Comparison of ENCODE assay signal across 13 mouse cellular contexts in genomic region chr19:46481352-46481751, GRCm38 (mm10). TPM values are rescaled to one million over a fixed set of nuclear protein-coding genes. Genes with fewer than 3 reads are reported as not detected.
DNase-seq lines count a peak whose midpoint lies in the region; ATAC-seq lines count a peak whose summit lies in the region.
"Had no signal": no experiment of that assay in that cellular context is flagged by ENCODE, and none has a peak within 500 bp of the region (broad histone marks: within the 10 kb centered on the region; RNA-seq: fewer than 3 reads in every experiment).

No protein-coding gene starts in this region.

- H3K9ac ChIP-seq in kidney, embryonic 14.5 days (ENCODE audit: low read depth, low read length): no peak overlapping the region
- H3K9ac ChIP-seq in embryonic facial prominence, embryonic 11.5 days (replicated peaks; ENCODE audit: low read length): no peak overlapping the region
- no peak overlapping the region for H3K9ac ChIP-seq in embryonic facial prominence, embryonic 15.5 days
- no peak overlapping the region for H3K9ac ChIP-seq in midbrain, embryonic 14.5 days (replicated peaks; ENCODE audit: low read length)

- H3K27me3 ChIP-seq in kidney, embryonic 14.5 days (ENCODE audit: control insufficient read depth, insufficient read depth, low read length): no peaks in the 10 kb centered on the region
- no peaks in the 10 kb centered on the region for H3K27me3 ChIP-seq in embryonic facial prominence, embryonic 11.5 days (ENCODE audit: control insufficient read depth, insufficient read depth, low read length)
- no peaks in the 10 kb centered on the region for H3K27me3 ChIP-seq in embryonic facial prominence, embryonic 15.5 days
- H3K27me3 ChIP-seq in midbrain, embryonic 14.5 days (ENCODE audit: control insufficient read depth, insufficient read depth, low read length): no peaks in the 10 kb centered on the region
- H3K27me3 ChIP-seq: Patski had no signal

- ATAC-seq in kidney, embryonic 14.5 days (ENCODE audit: low FRiP score, low TSS enrichment): no peak
- no peak for ATAC-seq in embryonic facial prominence, embryonic 11.5 days (replicated peaks; ENCODE audit: insufficient number of reproducible peaks, low FRiP score, low TSS enrichment, low read depth)
- ATAC-seq in embryonic facial prominence, embryonic 15.5 days (ENCODE audit: insufficient number of reproducible peaks, low FRiP score, low TSS enrichment, low read depth): no peak
- no peak for ATAC-seq in midbrain, embryonic 14.5 days (ENCODE audit: low FRiP score, low TSS enrichment)
- ATAC-seq: Patski had no signal

- H3K36me3 ChIP-seq in kidney, embryonic 14.5 days (ENCODE audit: control insufficient read depth, insufficient read depth, low read length): peaks cover 21% of the 10 kb centered on the region
- peaks cover 3% of the 10 kb centered on the region; the same call in 1 of the 2 replicates for H3K36me3 ChIP-seq in embryonic facial prominence, embryonic 11.5 days (replicated peaks; ENCODE audit: control insufficient read depth, insufficient read depth, low read depth, low read length)
- peaks cover 27% of the 10 kb centered on the region; the same call in 1 of the 2 replicates for H3K36me3 ChIP-seq in embryonic facial prominence, embryonic 15.5 days
- H3K36me3 ChIP-seq in midbrain, embryonic 14.5 days (ENCODE audit: control insufficient read depth, insufficient read depth, low read length): peaks cover 35% of the 10 kb centered on the region

- H3K4me1 ChIP-seq in kidney, embryonic 14.5 days (ENCODE audit: control insufficient read depth, insufficient read depth, low read length): peaks cover 78% of the 10 kb centered on the region
- H3K4me1 ChIP-seq in embryonic facial prominence, embryonic 11.5 days (ENCODE audit: control insufficient read depth, insufficient read depth, low read length): peaks cover 10% of the 10 kb centered on the region; the same call in 1 of the 2 replicates
- H3K4me1 ChIP-seq in embryonic facial prominence, embryonic 15.5 days: peaks cover 90% of the 10 kb centered on the region
- H3K4me1 ChIP-seq in midbrain, embryonic 14.5 days (ENCODE audit: control insufficient read depth, insufficient read depth, low read length): peaks cover 21% of the 10 kb centered on the region

- no peak overlapping the region for H3K4me2 ChIP-seq in kidney, embryonic 14.5 days (replicated peaks; ENCODE audit: low read depth, low read length)
- H3K4me2 ChIP-seq in embryonic facial prominence, embryonic 11.5 days (ENCODE audit: low read depth, low read length): no peak overlapping the region
- no peak overlapping the region for H3K4me2 ChIP-seq in embryonic facial prominence, embryonic 15.5 days (replicated peaks)
- no peak overlapping the region for H3K4me2 ChIP-seq in midbrain, embryonic 14.5 days (ENCODE audit: low read length)

- DNase-seq in kidney, adult 9 months: no peak
- peak; percentile 15 for DNase-seq in embryonic facial prominence, embryonic 11.5 days (ENCODE audit: low spot score)
- DNase-seq in midbrain, embryonic 14.5 days: peak; percentile 30
- DNase-seq in right cerebral cortex, adult 2 months (ENCODE audit: low spot score in 2 of 2): no peak
- no peak for DNase-seq in ovary, postnatal 36 days (ENCODE audit: low spot score)
- DNase-seq: cerebellum, postnatal 36 days; heart, postnatal 10 days; kidney, adult 18-20 months; right cerebral cortex, adult 18-20 months had no signal

- H3K9me3 ChIP-seq in kidney, embryonic 14.5 days (ENCODE audit: control insufficient read depth, low read length): no peaks in the 10 kb centered on the region; the same call in 1 of the 2 replicates
- H3K9me3 ChIP-seq in embryonic facial prominence, embryonic 11.5 days (replicated peaks; ENCODE audit: control insufficient read depth, low read length): no peaks in the 10 kb centered on the region
- H3K9me3 ChIP-seq in embryonic facial prominence, embryonic 15.5 days (replicated peaks): no peaks in the 10 kb centered on the region
- no peaks in the 10 kb centered on the region for H3K9me3 ChIP-seq in midbrain, embryonic 14.5 days (ENCODE audit: control insufficient read depth, low read length)

- H3K27ac ChIP-seq in kidney, embryonic 14.5 days (ENCODE audit: low read depth, low read length): peak overlapping the region; percentile 37; the same call in 1 of the 2 replicates
- H3K27ac ChIP-seq in embryonic facial prominence, embryonic 11.5 days (replicated peaks; ENCODE audit: low read depth, low read length): no peak overlapping the region
- H3K27ac ChIP-seq in embryonic facial prominence, embryonic 15.5 days (replicated peaks): peak overlapping the region; percentile 60; the same call in 1 of the 2 replicates
- peak overlapping the region; percentile 71 for H3K27ac ChIP-seq in midbrain, embryonic 14.5 days (replicated peaks; ENCODE audit: low read depth, low read length)
- H3K27ac ChIP-seq: macrophage had no signal

- WGBS in kidney, embryonic 14.5 days: 33% methylated on average over 3 of the region's 3 CpGs
- 21% methylated on average over 3 of the region's 3 CpGs for WGBS in embryonic facial prominence, embryonic 11.5 days
- WGBS in embryonic facial prominence, embryonic 15.5 days: 24% methylated on average over 3 of the region's 3 CpGs
- WGBS in midbrain, embryonic 14.5 days: 3% methylated on average over 3 of the region's 3 CpGs

- no peak overlapping the region for H3K4me3 ChIP-seq in kidney, embryonic 14.5 days (ENCODE audit: low read length)
- no peak overlapping the region for H3K4me3 ChIP-seq in embryonic facial prominence, embryonic 11.5 days (ENCODE audit: low read depth, low read length)
- H3K4me3 ChIP-seq in embryonic facial prominence, embryonic 15.5 days (replicated peaks): no peak overlapping the region
- H3K4me3 ChIP-seq in midbrain, embryonic 14.5 days (replicated peaks; ENCODE audit: low read depth, low read length): no peak overlapping the region

RNA-seq across cellular contexts. Expression of gene Trim8, which starts 20.1 kb away (rescaled TPM):
- 28.3 and 35.6 TPM in 2 replicates for polyA plus RNA-seq in kidney, embryonic 14.5 days (2014; fragmentation: Nextera tagmentation; extraction: Ambion mirVana)
- 17.8 and 18.6 TPM in 2 replicates for polyA plus RNA-seq in embryonic facial prominence, embryonic 11.5 days (2014; fragmentation: Nextera tagmentation; extraction: Ambion mirVana)
- polyA plus RNA-seq in embryonic facial prominence, embryonic 15.5 days (2015; fragmentation: Nextera tagmentation; extraction: Ambion mirVana): 20.7 and 21.7 TPM in 2 replicates
- 36.5 and 38.5 TPM in 2 replicates for polyA plus RNA-seq in midbrain, embryonic 14.5 days (2014; fragmentation: Nextera tagmentation; extraction: Ambion mirVana)

Comparison
In these comparisons a context has a peak if more than half of its experiments do, and no peak if none do; other contexts are left out.
1. DNase-seq: peak in embryonic facial prominence, embryonic 11.5 days (single experiment) and midbrain, embryonic 14.5 days (single experiment); none in kidney, adult 9 months (single experiment), right cerebral cortex, adult 2 months (0 of 2) and ovary, postnatal 36 days (single experiment).